Mouse (Mus musculus) lung, embryonic 14.5 days (tissue): Measurements from ENCODE around the gene Zc3h18. TPM values are rescaled to one million over a fixed set of nuclear protein-coding genes. Genes with fewer than 3 reads are reported as not detected.

ENCODE experiments used
- ATAC-seq: fragments of 200-750 bp; cut with Nextera tagmentation; 2 replicates; pipeline ENCODE4 v1.8.0; 2017; ENCODE audit warnings: mild to moderate bottlenecking, moderate TSS enrichment, moderate library complexity; ENCODE audit not compliant: insufficient read depth
- DNase-seq: peaks from one replicate; pipeline ENCODE4 v3.0.0-alpha.2; 2015
- H3K27ac ChIP-seq: fragments of 300-500 bp; sonication (generic); 2 replicates; pipeline ENCODE4 v1.5.1; 2014; ENCODE audit warnings: low read depth, mild to moderate bottlenecking, moderate library complexity
- H3K27me3 ChIP-seq: fragments of 300-500 bp; sonication (generic); 2 replicates; pipeline ENCODE4 v1.6.1; 2014; ENCODE audit warnings: low read length, control low read depth; ENCODE audit not compliant: insufficient read depth
- H3K36me3 ChIP-seq: fragments of 300-500 bp; sonication (generic); 2 replicates; pipeline ENCODE4 v1.6.1; 2014; ENCODE audit warnings: control low read depth; ENCODE audit not compliant: insufficient read depth
- H3K4me1 ChIP-seq: fragments of 300-500 bp; sonication (generic); 2 replicates; pipeline ENCODE4 v1.6.1; 2014; ENCODE audit warnings: antibody characterized with exemption, control low read depth; ENCODE audit not compliant: insufficient read depth
- H3K4me2 ChIP-seq: fragments of 300-500 bp; sonication (generic); 2 replicates; pipeline ENCODE4 v1.6.1; 2014; ENCODE audit warnings: mild to moderate bottlenecking
- H3K4me3 ChIP-seq: fragments of 300-500 bp; sonication (generic); 2 replicates; pipeline ENCODE4 v1.5.1; 2014; ENCODE audit warnings: low read depth, low read length
- H3K9ac ChIP-seq: fragments of 300-500 bp; sonication (generic); 2 replicates; pipeline ENCODE4 v1.6.1; 2014
- H3K9me3 ChIP-seq: fragments of 300-500 bp; sonication (generic); 2 replicates; pipeline ENCODE4 v1.6.1; 2016; ENCODE audit warnings: low read depth, low read length, control low read depth
- CTCF ChIP-seq: IDR thresholded peaks from 2 replicates; pipeline ENCODE4 v1.5.1; 2016; ENCODE audit warnings: antibody characterized with exemption, low read depth
- WGBS: fragments of 180-500 bp; shearing (Covaris S2); extraction: QIAGEN DNeasy Blood & Tissue Kit; methylation state at CpG from one replicate; pipeline ENCODE4 v1.1.7; 2014; 5-methylcytosine and 5-hydroxymethylcytosine counted together
- polyA plus RNA-seq: library from polyadenylated mRNA; unstranded; fragments of >200 nt; fragmentation: Nextera tagmentation; extraction: Ambion mirVana; gene quantifications from 2 replicates; pipeline ENCODE4 v1.2.1, GENCODE M21; 2014

Zc3h18 gene
- polyA plus RNA-seq, 1 experiment from 2014 or later, result 44.3 TPM

GRCm38 (mm10) chr8:122333531-122333930 is 42.9 kb upstream of the Zc3h18 start:
- 91% methylated on average over 7 of the region's 7 CpGs for WGBS

GRCm38 (mm10) chr8:122334791-122335490 is 41.5 kb upstream of the Zc3h18 start:
- H3K9me3 ChIP-seq, result no peaks in the 10 kb centered on the region
- H3K9ac ChIP-seq, result no peak overlapping the region
- DNase-seq, result no peak
- ATAC-seq, result no peak
- peaks cover 16% of the 10 kb centered on the region for H3K4me1 ChIP-seq
- no peak overlapping the region for H3K4me3 ChIP-seq
- H3K27ac ChIP-seq, result no peak overlapping the region
- H3K36me3 ChIP-seq, result peaks cover 42% of the 10 kb centered on the region; the same call in 1 of the 2 replicates
- 91% methylated on average over 13 of the region's 13 CpGs for WGBS
- H3K27me3 ChIP-seq, result peaks cover 31% of the 10 kb centered on the region
- no peak overlapping the region for H3K4me2 ChIP-seq
- no peak for TF ChIP-seq CTCF

More at GRCm38 (mm10) chr8:122333531-122333930, 42.9 kb upstream of the Zc3h18 start:
- Histone ChIP-seq H3K27me3 (peaks cover 31% of the 10 kb centered on the region), H3K4me2 (no peak overlapping the region), H3K4me1 (peaks cover 16% of the 10 kb centered on the region), H3K36me3 (peaks cover 42% of the 10 kb centered on the region; the same call in 1 of the 2 replicates), H3K9me3 (no peaks in the 10 kb centered on the region), H3K9ac (no peak overlapping the region), H3K27ac (no peak overlapping the region), H3K4me3 (no peak overlapping the region)
- no peak for TF ChIP-seq CTCF
- ATAC-seq (no peak), DNase-seq (no peak)

- H3K27me3 ChIP-seq, result peaks cover 31% of the 10 kb centered on the region
- 19% methylated on average over 57 of the region's 57 CpGs for WGBS
- H3K36me3 ChIP-seq, result peaks cover 42% of the 10 kb centered on the region; the same call in 1 of the 2 replicates
- ATAC-seq (peak; percentile 33; the same call in 1 of the 2 replicates), DNase-seq (peak; percentile 39)
- no peak for TF ChIP-seq CTCF
- H3K27ac ChIP-seq, result no peak overlapping the region
- H3K9ac ChIP-seq, result peak overlapping the region; percentile 36
- peaks cover 12% of the 10 kb centered on the region for H3K4me1 ChIP-seq
- peak overlapping the region; percentile 55 for H3K4me3 ChIP-seq
- H3K9me3 ChIP-seq, result no peaks in the 10 kb centered on the region
- H3K4me2 ChIP-seq, result peak overlapping the region; percentile 91
Observed at GRCm38 (mm10) chr8:122335638-122336250, 40.7 kb upstream of the Zc3h18 start.

- Histone ChIP-seq H3K4me2 (peak overlapping the region; percentile 91), H3K4me3 (peak overlapping the region; percentile 55), H3K27ac (no peak overlapping the region), H3K36me3 (peaks cover 42% of the 10 kb centered on the region; the same call in 1 of the 2 replicates), H3K9me3 (no peaks in the 10 kb centered on the region), H3K4me1 (peaks cover 6% of the 10 kb centered on the region), H3K27me3 (peaks cover 31% of the 10 kb centered on the region), H3K9ac (peak overlapping the region; percentile 36)
- TF ChIP-seq CTCF, result no peak
- DNase-seq (peak; percentile 73), ATAC-seq (peak; percentile 44)
- 6% methylated on average over 81 of the region's 81 CpGs for WGBS
Observed at GRCm38 (mm10) chr8:122336251-122336910, 40.0 kb upstream of the Zc3h18 start.

GRCm38 (mm10) chr8:122338852-122339251 is 37.6 kb upstream of the Zc3h18 start:
- DNase-seq (no peak), ATAC-seq (no peak)
- no peak overlapping the region for H3K4me3 ChIP-seq
- WGBS, result 57% methylated on average over 6 of the region's 6 CpGs
- peaks cover 3% of the 10 kb centered on the region; the same call in 1 of the 2 replicates for H3K4me1 ChIP-seq
- no peaks in the 10 kb centered on the region for H3K9me3 ChIP-seq
- H3K36me3 ChIP-seq, result peaks cover 33% of the 10 kb centered on the region; the same call in 1 of the 2 replicates
- no peak overlapping the region for H3K4me2 ChIP-seq
- TF ChIP-seq CTCF, result no peak
- H3K27me3 ChIP-seq, result peaks cover 47% of the 10 kb centered on the region
- no peak overlapping the region for H3K9ac ChIP-seq
- no peak overlapping the region for H3K27ac ChIP-seq

DNA sequence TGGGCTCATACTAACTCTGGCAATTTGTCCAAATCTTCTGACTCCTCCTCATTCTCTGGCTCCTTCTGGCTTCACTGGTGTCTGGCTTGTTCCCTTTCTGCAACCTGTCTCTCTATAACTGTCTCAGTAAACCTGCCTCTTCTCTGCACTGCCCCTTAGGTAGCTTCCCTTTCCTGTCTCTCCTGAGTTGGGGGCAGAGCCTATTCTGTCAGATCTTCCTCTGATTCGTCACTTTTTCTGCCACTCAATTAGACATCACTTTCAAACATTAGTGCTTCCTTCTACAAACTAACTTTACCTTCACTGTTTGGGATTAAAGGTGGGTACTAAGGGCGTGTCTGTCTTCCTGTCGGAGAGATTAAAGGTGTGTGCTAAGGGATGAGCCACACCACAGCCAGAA is 35.6 kb upstream of the Zc3h18 start:
- H3K27me3 ChIP-seq, result peaks cover 49% of the 10 kb centered on the region
- no peak for ATAC-seq

DNA sequence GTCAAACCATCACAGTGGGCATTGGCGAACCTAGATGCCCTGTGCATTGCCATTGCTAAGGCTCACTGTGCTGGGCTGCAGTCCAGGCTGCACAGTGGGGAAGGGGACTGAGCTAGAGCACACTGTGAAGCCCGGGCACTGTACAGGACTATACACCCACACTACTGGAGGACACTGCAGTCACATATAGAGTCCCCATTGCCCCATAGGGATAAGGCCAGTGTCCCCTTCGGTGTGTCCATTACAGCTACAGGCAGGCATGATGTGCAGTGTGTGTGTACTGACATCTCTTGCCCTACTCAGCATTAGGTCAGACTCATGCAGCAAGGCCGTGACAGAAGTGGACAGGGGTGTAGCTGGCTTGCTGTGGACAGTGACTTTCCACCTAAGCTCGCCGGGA is 34.6 kb upstream of the Zc3h18 start:
- WGBS, result 66% methylated on average over 6 of the region's 6 CpGs
- no peak for TF ChIP-seq CTCF
- 0 out of 2 replicates have a peak, but pooled peaks cover 7% of the 10 kb centered on the region for H3K36me3 ChIP-seq
- H3K9ac ChIP-seq, result no peak overlapping the region
- no peak overlapping the region for H3K27ac ChIP-seq
- peaks cover 40% of the 10 kb centered on the region for H3K27me3 ChIP-seq
- H3K4me2 ChIP-seq, result no peak overlapping the region
- ATAC-seq (no peak), DNase-seq (no peak)
- H3K9me3 ChIP-seq, result no peaks in the 10 kb centered on the region
- H3K4me3 ChIP-seq, result no peak overlapping the region
- peaks cover 8% of the 10 kb centered on the region for H3K4me1 ChIP-seq

More for the DNA sequence above, 35.6 kb upstream of the Zc3h18 start:
- Histone ChIP-seq H3K9me3 (no peaks in the 10 kb centered on the region), H3K36me3 (0 out of 2 replicates have a peak, but pooled peaks cover 17% of the 10 kb centered on the region), H3K27ac (no peak overlapping the region), H3K9ac (no peak overlapping the region), H3K4me1 (peaks cover 8% of the 10 kb centered on the region), H3K4me2 (no peak overlapping the region), H3K4me3 (no peak overlapping the region)
- DNase-seq, result no peak
- TF ChIP-seq CTCF, result no peak
- 80% methylated on average over 3 of the region's 3 CpGs for WGBS
